Mouse (Mus musculus) spleen, adult 2 months (tissue): ENCODE measurements at regions not wholly inside any gene's neighbourhood (a gene's known extent, or its start where the extent isn't known, plus 50 kb on each side); places are given as distances from the start of the nearest gene placed in this dataset.

Experiments used
- CTCF ChIP-seq: fragments of 200-500 bp; IDR thresholded peaks from 2 replicates; pipeline ENCODE4 v1.5.1; 2011; ENCODE audit warnings: mild to moderate bottlenecking, inconsistent platforms; ENCODE audit not compliant: insufficient read depth, insufficient read length, insufficient replicate concordance; ENCODE audit errors: extremely low read depth
- POLR2A ChIP-seq: fragments of 200-500 bp; IDR thresholded peaks from 2 replicates; pipeline ENCODE4 v1.6.1; 2011; ENCODE audit warnings: low read depth, low read length, inconsistent platforms

GRCm38 (mm10) chr9:118400520-118400919 is 77.5 kb upstream of the Eomes start:
- TF ChIP-seq CTCF = no peak
- TF ChIP-seq POLR2A = no peak
